10 mouse cellular contexts compared by ENCODE assay signal in genomic region chr4:136722361-136723082, GRCm38 (mm10).
A peak's percentile ranks its signal among the peaks of the same experiment; 100 is the strongest.
DNase-seq lines count a peak whose midpoint lies in the region.
"Had no signal": no experiment of that assay in that cellular context is flagged by ENCODE, and none has a peak within 500 bp of the region (broad histone marks: within the 10 kb centered on the region; RNA-seq: fewer than 3 reads in every experiment).

No protein-coding gene starts in this region.

- peak; percentile 21 for DNase-seq in layer of hippocampus, adult 9-11 months
- DNase-seq in layer of hippocampus, postnatal 10 days (ENCODE audit: low spot score in 2 of 2), result no peak
- DNase-seq in right cerebral cortex, postnatal 14 days, result peak; percentile 55
- DNase-seq in right cerebral cortex, adult 18-20 months, result no peak
- peak; percentile 71 for DNase-seq in brain, adult 2 months (ENCODE audit: low read depth, low spot score)
- DNase-seq in embryo, embryonic 11 days, result no peak
- no peak for DNase-seq in kidney, adult 18-20 months
- DNase-seq: cerebellum, adult 18-20 months; gastrocnemius, postnatal 10 days; thymus, postnatal 14 days had no signal

Comparison
In these comparisons a context has a peak if more than half of its experiments do, and no peak if none do; other contexts are left out.
1. DNase-seq: peak in layer of hippocampus, adult 9-11 months (single experiment), right cerebral cortex, postnatal 14 days (single experiment) and brain, adult 2 months (single experiment); none in layer of hippocampus, postnatal 10 days (0 of 2), right cerebral cortex, adult 18-20 months (single experiment), embryo, embryonic 11 days (single experiment) and kidney, adult 18-20 months (single experiment).